Comparison of ENCODE assay signal across 8 mouse cellular contexts in the genomic region with DNA sequence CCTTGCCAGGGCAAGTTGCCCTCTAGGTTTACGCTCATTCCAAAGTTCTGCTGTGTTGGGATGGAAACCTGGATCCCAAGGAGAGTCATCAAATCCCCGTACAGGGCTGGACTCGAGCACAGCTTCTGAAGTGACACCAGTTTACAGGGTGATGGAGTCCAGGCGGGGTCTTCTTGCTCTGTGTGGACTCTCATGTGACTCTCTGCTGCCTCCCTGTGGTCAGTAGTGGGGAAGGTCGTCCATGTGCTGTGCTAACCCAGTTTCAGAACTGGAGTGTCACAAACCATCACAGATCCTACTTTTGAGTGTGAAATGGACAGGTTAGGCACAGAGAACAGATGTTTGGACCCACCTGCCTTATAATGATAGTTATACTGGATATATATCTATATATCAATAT. TPM values are rescaled to one million over a fixed set of nuclear protein-coding genes. Genes with fewer than 3 reads are reported as not detected.
DNase-seq lines count a peak whose midpoint lies in the region; ATAC-seq and TF ChIP-seq lines count a peak whose summit lies in the region.

No protein-coding gene starts in this region.

- peak; percentile 69; the same call in 1 of the 2 replicates for ATAC-seq in heart, embryonic 16.5 days (replicated peaks; ENCODE audit: extremely low read depth, insufficient read depth, low FRiP score)
- no peak for ATAC-seq in liver, embryonic 14.5 days (ENCODE audit: insufficient read depth)
- ATAC-seq in neural tube, embryonic 15.5 days (ENCODE audit: low FRiP score) = peak; percentile 78; the same call in 1 of the 2 replicates

- no peaks in the 10 kb centered on the region for H3K4me1 ChIP-seq in heart, embryonic 16.5 days (ENCODE audit: control insufficient read depth, insufficient read depth, low read length)
- H3K4me1 ChIP-seq in liver, embryonic 14.5 days (replicated peaks; ENCODE audit: control insufficient read depth in 2 of 2, insufficient read depth in 2 of 2, low read length in 1 of 2) = no peaks in the 10 kb centered on the region
- H3K4me1 ChIP-seq in neural tube, embryonic 15.5 days = no peaks in the 10 kb centered on the region
- H3K4me1 ChIP-seq in thymus, adult 2 months (replicated peaks; ENCODE audit: control insufficient read depth, insufficient read depth, low read length) = no peaks in the 10 kb centered on the region

- no peak overlapping the region for H3K4me3 ChIP-seq in heart, embryonic 16.5 days (ENCODE audit: low read length)
- no peak overlapping the region for H3K4me3 ChIP-seq in liver, embryonic 14.5 days (ENCODE audit: insufficient read depth in 1 of 2, low read depth in 2 of 2, low read length in 2 of 2)
- H3K4me3 ChIP-seq in neural tube, embryonic 15.5 days (replicated peaks) = no peak overlapping the region
- no peak overlapping the region for H3K4me3 ChIP-seq in thymus, adult 2 months (ENCODE audit: control insufficient read depth, insufficient read depth, low read length)

- no peak for TF ChIP-seq EP300 in liver, embryonic 14.5 days (IDR thresholded peaks at IDR 0.05; ENCODE audit: low read depth)

- no peak overlapping the region for H3K9ac ChIP-seq in heart, embryonic 16.5 days (ENCODE audit: low read length)
- no peak overlapping the region for H3K9ac ChIP-seq in liver, embryonic 14.5 days (replicated peaks)
- no peak overlapping the region for H3K9ac ChIP-seq in neural tube, embryonic 15.5 days (replicated peaks)

- no peak for TF ChIP-seq POLR2A in thymus, adult 2 months (IDR thresholded peaks at IDR 0.05; ENCODE audit: control insufficient read depth, extremely low read depth, insufficient read depth, low read length, poor library complexity)

- H3K4me2 ChIP-seq in heart, embryonic 16.5 days (ENCODE audit: low read depth, low read length) = no peak overlapping the region
- no peak overlapping the region for H3K4me2 ChIP-seq in liver, embryonic 14.5 days (ENCODE audit: low read depth)
- no peak overlapping the region for H3K4me2 ChIP-seq in neural tube, embryonic 15.5 days

- no peak overlapping the region for H3K27ac ChIP-seq in heart, embryonic 16.5 days (ENCODE audit: low read length)
- H3K27ac ChIP-seq in liver, embryonic 14.5 days = no peak overlapping the region
- H3K27ac ChIP-seq in neural tube, embryonic 15.5 days (replicated peaks) = no peak overlapping the region
- no peak overlapping the region for H3K27ac ChIP-seq in thymus, adult 2 months (ENCODE audit: control insufficient read depth, insufficient read depth, low read length)

- WGBS in heart, embryonic 16.5 days = 26% methylated on average over 5 of the region's 5 CpGs
- WGBS in liver, embryonic 14.5 days (ENCODE audit: insufficient replicate concordance) = 23% methylated on average over 5 of the region's 5 CpGs
- WGBS in neural tube, embryonic 15.5 days = 28% methylated on average over 5 of the region's 5 CpGs
- WGBS in thymus, adult 2 months = 27% methylated on average over 5 of the region's 5 CpGs

- TF ChIP-seq CTCF in liver, embryonic 14.5 days (IDR thresholded peaks at IDR 0.05; ENCODE audit: low read depth) = peak; percentile 82
- peak; percentile 75; the same call in 1 of the 2 replicates for TF ChIP-seq CTCF in thymus, adult 2 months (IDR thresholded peaks at IDR 0.05; ENCODE audit: borderline replicate concordance, control insufficient read depth, extremely low read depth, insufficient read depth, low read length, poor library complexity)

- DNase-seq in CD8-positive naive resting alpha-beta T cell, adult 2 months (ENCODE audit: low read depth in 2 of 2, low spot score in 2 of 2) = peak; percentile 32 to 47
- DNase-seq in brain, adult 2 months (ENCODE audit: low read depth, low spot score) = peak; percentile 69
- DNase-seq in fibroblast of lung, adult 2 months (ENCODE audit: low read depth) = peak; percentile 36
- peak; percentile 77 for DNase-seq in kidney, postnatal 14 days
- peak; percentile 9 to 32 (median 22) for DNase-seq in liver, embryonic 14.5 days (ENCODE audit: low read depth in 3 of 3, low spot score in 3 of 3)
- peak; percentile 72 for DNase-seq in thymus, adult 2 months

- 0 out of 2 replicates have a peak, but pooled peaks cover 3% of the 10 kb centered on the region for H3K27me3 ChIP-seq in heart, embryonic 16.5 days (ENCODE audit: control insufficient read depth, insufficient read depth, low read length)
- H3K27me3 ChIP-seq in liver, embryonic 14.5 days (ENCODE audit: control insufficient read depth, insufficient read depth, low read length) = no peaks in the 10 kb centered on the region
- no peaks in the 10 kb centered on the region for H3K27me3 ChIP-seq in neural tube, embryonic 15.5 days (replicated peaks)
- no peaks in the 10 kb centered on the region for H3K27me3 ChIP-seq in thymus, adult 2 months (ENCODE audit: control insufficient read depth, insufficient read depth, low read length)

- no peaks in the 10 kb centered on the region for H3K36me3 ChIP-seq in heart, embryonic 16.5 days (ENCODE audit: control insufficient read depth, insufficient read depth)
- H3K36me3 ChIP-seq in liver, embryonic 14.5 days (replicated peaks; ENCODE audit: control insufficient read depth, insufficient read depth, low read depth) = no peaks in the 10 kb centered on the region
- H3K36me3 ChIP-seq in neural tube, embryonic 15.5 days = no peaks in the 10 kb centered on the region
- H3K36me3 ChIP-seq in thymus, adult 2 months (ENCODE audit: control insufficient read depth, insufficient read depth, low read length) = no peaks in the 10 kb centered on the region

- H3K9me3 ChIP-seq in heart, embryonic 16.5 days (replicated peaks; ENCODE audit: control insufficient read depth, low read length) = no peaks in the 10 kb centered on the region
- no peaks in the 10 kb centered on the region for H3K9me3 ChIP-seq in liver, embryonic 14.5 days (ENCODE audit: control insufficient read depth, low read length)
- H3K9me3 ChIP-seq in neural tube, embryonic 15.5 days (replicated peaks) = no peaks in the 10 kb centered on the region

RNA-seq across cellular contexts. Expression of gene Cckar, which starts 35.2 kb away (rescaled TPM):
- 0.96 and 3.6 TPM in 2 replicates for polyA plus RNA-seq in heart, embryonic 16.5 days (2015; fragmentation: Nextera tagmentation; extraction: Ambion mirVana)
- polyA plus RNA-seq in liver, embryonic 14.5 days (2012; rRNA removed) = 0.09 and 0.10 TPM in 2 replicates
- polyA plus RNA-seq in liver, embryonic 14.5 days (2014; fragmentation: Nextera tagmentation; extraction: Ambion mirVana) = 0.08 TPM in 1 of 2 replicates, not detected in the other
- polyA plus RNA-seq in neural tube, embryonic 15.5 days (2015; fragmentation: Nextera tagmentation; extraction: Ambion mirVana) = 0.70 and 3.8 TPM in 2 replicates
- 0.14 and 0.28 TPM in 2 replicates for polyA plus RNA-seq in thymus, adult 2 months (2012; rRNA removed)

Comparison
In these comparisons a context has a peak if more than half of its experiments do, and no peak if none do; other contexts are left out.
1. DNase-seq: peak in every context shown above with its lines; median percentile 77 in kidney, postnatal 14 days; 72 in thymus, adult 2 months; 69 in brain, adult 2 months; 40 in CD8-positive naive resting alpha-beta T cell, adult 2 months; 36 in fibroblast of lung, adult 2 months; 22 in liver, embryonic 14.5 days.